ENCODE assay signal across 25 mouse cellular contexts in the genomic region with DNA sequence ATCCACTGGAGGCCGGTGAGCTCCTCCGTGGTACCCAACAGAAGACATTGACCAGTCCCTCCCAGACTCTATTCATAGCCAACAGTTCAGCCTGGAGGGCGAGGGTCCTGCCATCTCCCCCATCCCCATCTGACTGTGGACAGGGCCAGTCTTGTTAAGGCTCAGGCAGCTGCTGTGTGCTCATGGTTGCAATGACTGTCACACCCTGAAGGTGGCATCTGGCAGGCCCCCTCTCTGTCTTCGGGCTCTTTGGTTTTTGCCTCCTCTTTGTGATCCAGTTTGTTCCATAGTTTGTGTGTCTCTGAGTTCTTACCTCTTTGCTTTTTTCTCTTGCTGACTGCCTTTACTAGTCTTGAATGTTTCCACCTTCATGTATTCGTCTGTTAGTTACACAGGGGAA. TPM values are rescaled to one million over a fixed set of nuclear protein-coding genes. Genes with fewer than 3 reads are reported as not detected.
DNase-seq lines count a peak whose midpoint lies in the region; ATAC-seq and TF ChIP-seq lines count a peak whose summit lies in the region.
"Had no signal": no experiment of that assay in that cellular context is flagged by ENCODE, and none has a peak within 500 bp of the region (broad histone marks: within the 10 kb centered on the region; RNA-seq: fewer than 3 reads in every experiment).

No protein-coding gene starts in this region.

- WGBS in heart, adult 2 months, result 53% methylated on average over 5 of the region's 5 CpGs
- 53% methylated on average over 5 of the region's 5 CpGs for WGBS in heart, embryonic 10.5 days
- 47% methylated on average over 5 of the region's 5 CpGs for WGBS in liver, embryonic 14.5 days (ENCODE audit: insufficient replicate concordance)

- peak; percentile 39 for TF ChIP-seq CTCF in heart, adult 2 months (IDR thresholded peaks at IDR 0.05)
- TF ChIP-seq CTCF in liver, embryonic 14.5 days (IDR thresholded peaks at IDR 0.05; ENCODE audit: low read depth), result 0 out of 2 replicates have a peak, but pooled peaks have one; percentile 19

- no peak for DNase-seq in heart, adult 2 months
- DNase-seq in heart, embryonic 10.5 days (ENCODE audit: low spot score), result no peak
- DNase-seq in liver, embryonic 14.5 days (ENCODE audit: low read depth in 3 of 3, low spot score in 3 of 3), result no peak
- DNase-seq in liver, result no peak
- DNase-seq in 416B (ENCODE audit: low read depth), result peak; percentile 7
- DNase-seq in R1 (ENCODE audit: low read depth, low spot score), result peak; percentile 31
- DNase-seq in frontal cortex, adult 2 months (ENCODE audit: extremely low spot score in 1 of 2, low spot score in 1 of 2), result no peak
- DNase-seq: adrenal gland, postnatal 14 days; cerebellum, adult 11 months; kidney, adult 18-20 months; kidney, postnatal 10 days; lung, postnatal 14 days; thymus, postnatal 25 days had no signal

- H3K9me3 ChIP-seq in heart, embryonic 10.5 days, result no peaks in the 10 kb centered on the region
- H3K9me3 ChIP-seq in liver, embryonic 14.5 days (ENCODE audit: control insufficient read depth, low read length), result no peaks in the 10 kb centered on the region
- H3K9me3 ChIP-seq: forebrain, embryonic 10.5 days; heart, embryonic 13.5 days; limb, embryonic 10.5 days; liver, embryonic 12.5 days; neural tube, embryonic 12.5 days had no signal

- no peaks in the 10 kb centered on the region for H3K36me3 ChIP-seq in heart, adult 2 months (ENCODE audit: control insufficient read depth, insufficient read depth, low read length)
- no peaks in the 10 kb centered on the region for H3K36me3 ChIP-seq in heart, embryonic 10.5 days
- no peaks in the 10 kb centered on the region for H3K36me3 ChIP-seq in liver, embryonic 14.5 days (replicated peaks; ENCODE audit: control insufficient read depth, insufficient read depth, low read depth)
- H3K36me3 ChIP-seq: forebrain, embryonic 10.5 days; heart, embryonic 13.5 days; limb, embryonic 10.5 days; liver, embryonic 12.5 days; neural tube, embryonic 12.5 days had no signal

- intact Hi-C loops in heart, adult 2 months (cut with DNase I), result no loop called here

- TF ChIP-seq EP300 in heart, adult 2 months (IDR thresholded peaks at IDR 0.05; ENCODE audit: insufficient read depth, low read depth, low read length), result no peak
- no peak for TF ChIP-seq EP300 in liver, embryonic 14.5 days (IDR thresholded peaks at IDR 0.05; ENCODE audit: low read depth)

- no peak overlapping the region for H3K9ac ChIP-seq in heart, adult 2 months (ENCODE audit: low read depth, low read length)
- H3K9ac ChIP-seq in liver, embryonic 14.5 days (replicated peaks), result no peak overlapping the region
- H3K9ac ChIP-seq: heart, embryonic 13.5 days; liver, embryonic 12.5 days; neural tube, embryonic 12.5 days had no signal

- TF ChIP-seq POLR2A in heart, adult 2 months (IDR thresholded peaks at IDR 0.05; ENCODE audit: insufficient read depth, low read depth, low read length), result no peak

- no peaks in the 10 kb centered on the region for H3K79me2 ChIP-seq in heart, adult 2 months (replicated peaks; ENCODE audit: control insufficient read depth, insufficient read depth, low read length)

- H3K4me3 ChIP-seq in heart, adult 2 months, result no peak overlapping the region
- H3K4me3 ChIP-seq in heart, embryonic 10.5 days, result no peak overlapping the region
- H3K4me3 ChIP-seq in liver, embryonic 14.5 days (ENCODE audit: insufficient read depth in 1 of 2, low read depth in 2 of 2, low read length in 2 of 2), result no peak overlapping the region
- H3K4me3 ChIP-seq: forebrain, embryonic 10.5 days; heart, embryonic 13.5 days; limb, embryonic 10.5 days; liver, embryonic 12.5 days; neural tube, embryonic 12.5 days had no signal

- H3K4me1 ChIP-seq in heart, adult 2 months (ENCODE audit: control insufficient read depth, insufficient read depth, low read length), result no peaks in the 10 kb centered on the region
- 0 out of 2 replicates have a peak, but pooled peaks cover 3% of the 10 kb centered on the region for H3K4me1 ChIP-seq in heart, embryonic 10.5 days
- H3K4me1 ChIP-seq in liver, embryonic 14.5 days (replicated peaks; ENCODE audit: control insufficient read depth in 2 of 2, insufficient read depth in 2 of 2, low read length in 1 of 2), result no peaks in the 10 kb centered on the region
- H3K4me1 ChIP-seq: forebrain, embryonic 10.5 days; heart, embryonic 13.5 days; limb, embryonic 10.5 days; liver, embryonic 12.5 days; neural tube, embryonic 12.5 days had no signal

- no peak for ATAC-seq in liver, embryonic 14.5 days (ENCODE audit: insufficient read depth)
- ATAC-seq: hindbrain, embryonic 16.5 days; liver, embryonic 12.5 days; Patski had no signal

- no peak overlapping the region for H3K27ac ChIP-seq in heart, adult 2 months
- no peak overlapping the region for H3K27ac ChIP-seq in heart, embryonic 10.5 days
- H3K27ac ChIP-seq in liver, embryonic 14.5 days, result no peak overlapping the region
- H3K27ac ChIP-seq: forebrain, embryonic 10.5 days; heart, embryonic 13.5 days; limb, embryonic 10.5 days; liver, embryonic 12.5 days; neural tube, embryonic 12.5 days had no signal

- no peak overlapping the region for H3K4me2 ChIP-seq in liver, embryonic 14.5 days (ENCODE audit: low read depth)
- H3K4me2 ChIP-seq: heart, embryonic 13.5 days; liver, embryonic 12.5 days; neural tube, embryonic 12.5 days had no signal

- no peaks in the 10 kb centered on the region for H3K27me3 ChIP-seq in heart, adult 2 months (ENCODE audit: control insufficient read depth, insufficient read depth, low read length)
- H3K27me3 ChIP-seq in heart, embryonic 10.5 days (ENCODE audit: insufficient read depth, poor library complexity, severe bottlenecking), result no peaks in the 10 kb centered on the region; the same call in 1 of the 2 replicates
- no peaks in the 10 kb centered on the region for H3K27me3 ChIP-seq in liver, embryonic 14.5 days (ENCODE audit: control insufficient read depth, insufficient read depth, low read length)
- H3K27me3 ChIP-seq: heart, embryonic 13.5 days; liver, embryonic 12.5 days; neural tube, embryonic 12.5 days had no signal

RNA-seq across cellular contexts. Expression of a gene that starts 24.1 kb away (rescaled TPM):
- total RNA-seq in heart, adult 2 months (2021), result under 1 TPM; 0.18 to 0.37 TPM
- polyA plus RNA-seq in heart, adult 2 months (2012; rRNA removed), result 0.26 and 0.37 TPM in 2 replicates
- polyA plus RNA-seq in heart, embryonic 10.5 days (2016; fragmentation: Nextera tagmentation; extraction: Ambion mirVana), result 0.35 and 0.43 TPM in 2 replicates
- 0.04 TPM in 2 replicates for polyA plus RNA-seq in liver, embryonic 14.5 days (2012; rRNA removed)
- polyA plus RNA-seq in liver, embryonic 14.5 days (2014; fragmentation: Nextera tagmentation; extraction: Ambion mirVana), result not detected in 2 replicates
- 154 and 164 TPM in 2 replicates for polyA plus RNA-seq in frontal cortex, adult 2 months (2012; rRNA removed)
- total RNA-seq: granulocyte monocyte progenitor cell, adult 5-6 weeks had no signal
- polyA plus RNA-seq: limb, embryonic 10.5 days; liver, embryonic 12.5 days had no signal

RNA-seq across cellular contexts. Expression of a gene that starts 49.7 kb away (rescaled TPM):
- not detected for total RNA-seq in heart, adult 2 months (2021)
- 0.25 TPM in 1 of 2 replicates, not detected in the other for polyA plus RNA-seq in heart, adult 2 months (2012; rRNA removed)
- polyA plus RNA-seq in heart, embryonic 10.5 days (2016; fragmentation: Nextera tagmentation; extraction: Ambion mirVana), result 2.2 and 4.1 TPM in 2 replicates
- not detected in 2 replicates for polyA plus RNA-seq in liver, embryonic 14.5 days (2012; rRNA removed)
- not detected in 2 replicates for polyA plus RNA-seq in liver, embryonic 14.5 days (2014; fragmentation: Nextera tagmentation; extraction: Ambion mirVana)
- polyA plus RNA-seq in frontal cortex, adult 2 months (2012; rRNA removed), result 0.08 TPM in 1 of 2 replicates, not detected in the other
- total RNA-seq: adrenal gland, postnatal 14 days; gastrocnemius, adult 8-10 months; granulocyte monocyte progenitor cell, adult 5-6 weeks; heart, postnatal 25 days; left cerebral cortex, adult 18-20 months had no signal
- polyA plus RNA-seq: testis, adult 2 months had no signal

Comparison
In these comparisons a context has a peak if more than half of its experiments do, and no peak if none do; other contexts are left out.
1. DNase-seq: peak in 416B (single experiment) and R1 (single experiment); none in heart, adult 2 months (0 of 2), heart, embryonic 10.5 days (single experiment), liver, embryonic 14.5 days (0 of 3), liver (single experiment) and frontal cortex, adult 2 months (0 of 2).
2. RNA of a gene that starts 24.1 kb away (polyA plus RNA-seq): 154 to 164 TPM in frontal cortex, adult 2 months; 0.26 to 0.37 TPM in heart, adult 2 months, 0.35 to 0.43 TPM in heart, embryonic 10.5 days and 0.04 TPM in liver, embryonic 14.5 days; every median in the first group is over 100 times any median in the second.